Mouse (Mus musculus) midbrain, embryonic 15.5 days (tissue): ENCODE data around the gene Lrrc9. TPM values are rescaled to one million over a fixed set of nuclear protein-coding genes. Genes with fewer than 3 reads are reported as not detected.

Source experiments
- ATAC-seq: fragments of 200-750 bp; cut with Nextera tagmentation; replicated peaks from 2 replicates; pipeline ENCODE4 v1.8.0; 2017; ENCODE audit warnings: moderate TSS enrichment
- H3K27ac ChIP-seq: fragments of 300-500 bp; sonication (generic); 2 replicates; pipeline ENCODE4 v1.5.1; 2015; ENCODE audit warnings: mild to moderate bottlenecking, inconsistent platforms
- H3K27me3 ChIP-seq: fragments of 300-500 bp; sonication (generic); replicated peaks from 2 replicates; pipeline ENCODE4 v1.6.1; 2015; ENCODE audit warnings: inconsistent platforms
- H3K36me3 ChIP-seq: fragments of 300-500 bp; sonication (generic); replicated peaks from 2 replicates; pipeline ENCODE4 v1.6.1; 2015; ENCODE audit warnings: inconsistent platforms
- H3K4me1 ChIP-seq: fragments of 300-500 bp; sonication (generic); 2 replicates; pipeline ENCODE4 v1.6.1; 2015; ENCODE audit warnings: inconsistent platforms
- H3K4me2 ChIP-seq: fragments of 300-500 bp; sonication (generic); 2 replicates; pipeline ENCODE4 v1.6.1; 2015; ENCODE audit warnings: inconsistent platforms, mild to moderate bottlenecking, moderate library complexity
- H3K4me3 ChIP-seq: fragments of 300-500 bp; sonication (generic); 2 replicates; pipeline ENCODE4 v1.5.1; 2015; ENCODE audit warnings: mild to moderate bottlenecking, inconsistent platforms
- H3K9ac ChIP-seq: fragments of 300-500 bp; sonication (generic); 2 replicates; pipeline ENCODE4 v1.6.1; 2015; ENCODE audit warnings: mild to moderate bottlenecking, inconsistent platforms
- H3K9me3 ChIP-seq: fragments of 300-500 bp; sonication (generic); 2 replicates; pipeline ENCODE4 v1.6.1; 2016; ENCODE audit warnings: inconsistent platforms
- WGBS: fragments of 180-500 bp; shearing (Covaris S2); methylation state at CpG from one replicate; pipeline ENCODE4 v1.1.7; 2015; ENCODE audit warnings: mixed read lengths; 5-methylcytosine and 5-hydroxymethylcytosine counted together
- polyA plus RNA-seq: library from polyadenylated mRNA; unstranded; fragments of >200 nt; fragmentation: Nextera tagmentation; extraction: Ambion mirVana; gene quantifications from 2 replicates; pipeline ENCODE4 v1.2.1, GENCODE M21; 2015

The Lrrc9 gene
- 4.0 and 4.3 TPM in 2 replicates for polyA plus RNA-seq

DNA sequence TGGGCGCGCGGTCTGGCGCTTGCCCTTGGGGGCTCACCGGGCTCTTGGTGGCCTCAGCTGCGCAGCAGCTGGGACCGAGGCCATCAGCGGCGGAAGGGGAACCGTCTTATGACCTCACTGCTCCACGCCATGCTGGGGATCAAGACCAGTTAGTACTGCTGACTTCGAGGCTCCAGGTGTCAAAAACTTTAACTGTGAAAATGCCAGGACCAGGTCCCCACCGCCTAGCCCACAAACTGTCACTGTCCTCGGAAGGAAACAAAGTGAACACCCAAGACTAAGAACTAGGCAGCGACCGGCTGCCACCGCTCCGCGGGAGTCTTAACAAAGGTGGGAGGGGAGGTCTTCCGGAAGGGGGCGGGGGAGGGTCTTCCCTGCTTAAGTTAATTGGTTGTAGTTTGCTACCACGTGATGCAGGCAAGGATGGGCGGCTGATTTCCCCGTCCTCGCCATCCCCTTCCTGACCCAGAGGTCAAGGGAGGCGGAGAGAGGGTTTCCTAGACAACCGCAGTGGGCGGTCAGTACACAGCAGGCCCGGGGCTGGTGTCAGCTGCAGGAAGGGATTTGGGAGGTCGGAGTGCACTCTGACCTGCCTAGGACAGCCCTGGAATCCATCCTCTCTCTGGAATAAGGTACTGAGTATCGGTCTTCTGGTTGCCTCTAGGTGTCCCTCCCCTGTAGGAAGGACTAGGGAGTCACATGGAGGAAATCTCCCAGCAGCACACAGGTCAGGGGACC, at the start of gene Lrrc9:
Gene Lrrc9, plus strand, starts transcription at position 28 of the 738 bp plus-strand sequence.
- H3K9me3 ChIP-seq: no peaks in the 10 kb centered on the region
- H3K4me1 ChIP-seq: peaks cover 22% of the 10 kb centered on the region
- peak within 1 kb of the TSS; percentile 42; the same call in 1 of the 2 replicates for H3K27ac ChIP-seq
- peak; percentile 82 for ATAC-seq
- under 1% methylated on average over 31 of the region's 31 CpGs for WGBS
- no peaks in the 10 kb centered on the region for H3K36me3 ChIP-seq
- H3K27me3 ChIP-seq: no peaks in the 10 kb centered on the region
- H3K4me3 ChIP-seq: peak within 1 kb of the TSS; percentile 47
- peak within 1 kb of the TSS; percentile 31 for H3K9ac ChIP-seq
- peak within 1 kb of the TSS; percentile 84 for H3K4me2 ChIP-seq

GRCm38 (mm10) chr12:72393046-72393805, 48.4 kb upstream of the Lrrc9 start:
- no peak overlapping the region for H3K9ac ChIP-seq

DNA sequence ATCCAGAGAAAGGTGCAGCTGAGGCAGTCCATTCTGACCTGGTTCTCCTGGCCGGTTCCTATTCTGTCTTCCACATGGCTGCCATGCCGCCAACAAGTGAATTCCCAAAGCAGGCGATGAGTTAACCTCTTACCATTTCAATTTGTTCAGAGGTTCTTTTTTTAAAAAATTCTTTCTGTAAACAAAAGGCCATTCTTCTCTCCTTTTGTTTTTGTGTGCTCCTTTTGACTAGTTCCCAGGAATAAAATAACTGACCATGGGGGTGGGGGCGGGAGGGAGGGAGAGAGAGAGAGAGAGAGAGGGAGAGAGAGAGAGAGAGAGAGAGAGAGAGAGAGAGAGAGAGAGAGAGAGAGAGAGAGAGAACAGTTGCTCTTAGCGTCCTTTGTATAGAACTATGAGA, 36.6 kb upstream of the Lrrc9 start:
- no peak overlapping the region for H3K4me2 ChIP-seq
- no peaks in the 10 kb centered on the region for H3K36me3 ChIP-seq
- WGBS: 24% methylated on average over 4 of the region's 5 CpGs

More at GRCm38 (mm10) chr12:72393046-72393805, 48.4 kb upstream of the Lrrc9 start:
- H3K36me3 ChIP-seq: no peaks in the 10 kb centered on the region
- no peaks in the 10 kb centered on the region for H3K27me3 ChIP-seq
- H3K4me2 ChIP-seq: no peak overlapping the region
- no peak overlapping the region for H3K27ac ChIP-seq
- WGBS: 58% methylated on average over 13 of the region's 13 CpGs
- no peak overlapping the region for H3K4me3 ChIP-seq
- H3K9me3 ChIP-seq: no peaks in the 10 kb centered on the region
- no peak for ATAC-seq
- peaks cover 7% of the 10 kb centered on the region; the same call in 1 of the 2 replicates for H3K4me1 ChIP-seq

GRCm38 (mm10) chr12:72407146-72407545, 34.5 kb upstream of the Lrrc9 start:
- H3K27ac ChIP-seq: peak overlapping the region; percentile 91; the same call in 1 of the 2 replicates
- H3K27me3 ChIP-seq: no peaks in the 10 kb centered on the region
- peak overlapping the region; percentile 86 for H3K4me3 ChIP-seq
- ATAC-seq: peak; percentile 40; the same call in 1 of the 2 replicates
- whole genome bisulfite sequencing: 9% methylated on average over 11 of the region's 11 CpGs
- peak overlapping the region; percentile 86 for H3K9ac ChIP-seq
- peaks cover 19% of the 10 kb centered on the region for H3K4me1 ChIP-seq
- H3K4me2 ChIP-seq: peak overlapping the region; percentile 70
- H3K9me3 ChIP-seq: no peaks in the 10 kb centered on the region
- H3K36me3 ChIP-seq: no peaks in the 10 kb centered on the region

More for the DNA sequence above, 36.6 kb upstream of the Lrrc9 start:
- no peaks in the 10 kb centered on the region for H3K27me3 ChIP-seq
- ATAC-seq: no peak
- H3K4me1 ChIP-seq: peaks cover 19% of the 10 kb centered on the region
- no peak overlapping the region for H3K4me3 ChIP-seq
- H3K27ac ChIP-seq: no peak overlapping the region
- H3K9me3 ChIP-seq: no peaks in the 10 kb centered on the region
- H3K9ac ChIP-seq: no peak overlapping the region

DNA sequence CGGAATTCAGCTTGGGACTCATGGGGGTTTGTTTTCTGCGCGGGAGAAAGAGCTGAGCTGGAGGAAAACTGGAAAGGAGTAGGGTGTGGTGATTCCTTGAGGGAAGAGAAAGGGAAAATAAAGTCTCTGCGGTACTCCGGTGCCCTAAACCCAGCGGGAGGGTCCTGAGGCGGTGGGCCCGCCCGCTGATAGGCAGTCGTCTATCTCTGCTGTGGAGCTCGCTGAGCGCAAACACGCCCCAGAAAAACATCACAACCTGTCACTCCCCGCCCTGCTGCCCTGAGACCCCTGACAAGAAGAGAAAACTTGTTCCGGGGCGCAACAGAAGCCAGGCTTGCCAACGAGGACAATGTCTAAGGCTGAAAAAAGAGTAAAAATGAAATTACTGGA, 34.0 kb upstream of the Lrrc9 start:
- H3K4me1 ChIP-seq: peaks cover 19% of the 10 kb centered on the region
- H3K9ac ChIP-seq: peak overlapping the region; percentile 86
- H3K36me3 ChIP-seq: no peaks in the 10 kb centered on the region
- H3K27ac ChIP-seq: peak overlapping the region; percentile 91
- H3K4me2 ChIP-seq: peak overlapping the region; percentile 70
- no peaks in the 10 kb centered on the region for H3K27me3 ChIP-seq
- ATAC-seq: peak; percentile 58
- peak overlapping the region; percentile 86 for H3K4me3 ChIP-seq
- WGBS: under 1% methylated on average over 17 of the region's 17 CpGs
- H3K9me3 ChIP-seq: no peaks in the 10 kb centered on the region

- Histone ChIP-seq H3K9ac (peak overlapping the region; percentile 86), H3K4me1 (peaks cover 19% of the 10 kb centered on the region), H3K9me3 (no peaks in the 10 kb centered on the region), H3K4me2 (peak overlapping the region; percentile 70), H3K27me3 (no peaks in the 10 kb centered on the region), H3K4me3 (peak overlapping the region; percentile 86), H3K27ac (peak overlapping the region; percentile 91), H3K36me3 (no peaks in the 10 kb centered on the region)
- peak; percentile 89 for ATAC-seq
- under 1% methylated on average over 63 of the region's 63 CpGs for WGBS
Observed at GRCm38 (mm10) chr12:72408111-72408891, 33.4 kb upstream of the Lrrc9 start.

DNA sequence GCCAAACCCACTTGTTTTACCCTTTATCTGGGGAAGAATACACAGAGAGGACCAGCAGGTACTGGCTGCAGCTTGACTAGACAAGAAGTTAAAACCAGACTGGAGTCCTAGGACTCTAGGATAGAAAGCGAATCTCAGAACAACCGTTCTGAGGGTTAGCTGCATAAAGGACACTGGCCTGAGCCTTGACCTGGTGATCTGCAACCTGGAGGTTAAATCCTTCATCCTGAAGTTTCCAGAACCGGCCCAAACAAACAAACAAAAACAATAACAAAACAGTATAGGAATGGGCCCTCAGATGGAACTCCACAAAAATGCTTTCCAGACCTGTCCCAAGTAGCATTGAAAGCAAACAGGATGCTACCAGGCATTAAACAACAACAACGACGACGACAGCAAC, 32.7 kb upstream of the Lrrc9 start, which contains the start of gene Rtn1:
Gene Rtn1, minus strand, starts transcription at position 101 of the 400 bp plus-strand sequence.
- Histone ChIP-seq H3K27ac (peak within 1 kb of the TSS; percentile 91), H3K9ac (peak within 1 kb of the TSS; percentile 86), H3K4me1 (peaks cover 19% of the 10 kb centered on the region), H3K36me3 (no peaks in the 10 kb centered on the region), H3K4me2 (peak within 1 kb of the TSS; percentile 70), H3K27me3 (no peaks in the 10 kb centered on the region), H3K9me3 (no peaks in the 10 kb centered on the region), H3K4me3 (peak within 1 kb of the TSS; percentile 86)
- 30% methylated on average over 6 of the region's 6 CpGs for WGBS
- no peak for ATAC-seq

DNA sequence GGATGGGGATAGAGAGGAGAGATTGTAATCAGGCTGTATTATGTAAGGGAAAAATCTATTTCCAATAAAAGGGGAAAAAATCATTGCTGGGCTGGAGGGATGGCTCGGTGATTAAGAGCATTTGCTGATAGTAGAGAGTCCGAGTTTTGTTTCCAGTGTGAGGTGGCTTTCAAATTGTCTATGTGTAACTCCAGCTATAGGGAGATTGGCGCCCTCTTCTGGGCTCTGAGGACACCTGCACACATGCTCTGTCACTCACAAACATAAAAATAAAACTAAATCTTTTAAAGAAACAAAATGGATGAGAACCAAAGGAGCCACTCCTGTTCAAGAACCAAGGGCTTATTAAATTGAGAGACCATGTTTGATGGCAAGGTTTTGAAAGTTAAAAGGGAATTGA, 23.9 kb upstream of the Lrrc9 start:
- H3K27me3 ChIP-seq: no peaks in the 10 kb centered on the region
- 33% methylated on average over 3 of the region's 3 CpGs for WGBS
- no peaks in the 10 kb centered on the region for H3K36me3 ChIP-seq
- no peak overlapping the region for H3K4me3 ChIP-seq
- no peak overlapping the region for H3K4me2 ChIP-seq
- H3K27ac ChIP-seq: no peak overlapping the region
- no peaks in the 10 kb centered on the region for H3K9me3 ChIP-seq
- no peak overlapping the region for H3K9ac ChIP-seq
- no peaks in the 10 kb centered on the region for H3K4me1 ChIP-seq
- no peak for ATAC-seq

- Histone ChIP-seq H3K9me3 (no peaks in the 10 kb centered on the region), H3K4me2 (no peak overlapping the region), H3K4me1 (no peaks in the 10 kb centered on the region), H3K36me3 (no peaks in the 10 kb centered on the region), H3K27me3 (no peaks in the 10 kb centered on the region), H3K9ac (no peak overlapping the region), H3K4me3 (no peak overlapping the region), H3K27ac (no peak overlapping the region)
- ATAC-seq: no peak
- WGBS: 52% methylated on average over 4 of the region's 4 CpGs
Observed at GRCm38 (mm10) chr12:72422681-72423080, 19.0 kb upstream of the Lrrc9 start.

- Histone ChIP-seq H3K9me3 (no peaks in the 10 kb centered on the region), H3K27ac (no peak overlapping the region), H3K4me1 (no peaks in the 10 kb centered on the region), H3K4me3 (no peak overlapping the region), H3K27me3 (no peaks in the 10 kb centered on the region), H3K36me3 (no peaks in the 10 kb centered on the region), H3K9ac (no peak overlapping the region), H3K4me2 (peak overlapping the region; percentile 42)
- ATAC-seq: peak; percentile 78
- WGBS: 20% methylated on average over 11 of the region's 11 CpGs
Observed at GRCm38 (mm10) chr12:72427722-72428126, 13.9 kb upstream of the Lrrc9 start.

GRCm38 (mm10) chr12:72432209-72432608, 9.5 kb upstream of the Lrrc9 start:
- no peaks in the 10 kb centered on the region for H3K27me3 ChIP-seq
- H3K9ac ChIP-seq: no peak overlapping the region
- H3K9me3 ChIP-seq: no peaks in the 10 kb centered on the region
- H3K27ac ChIP-seq: no peak overlapping the region
- no peak overlapping the region for H3K4me3 ChIP-seq
- no peaks in the 10 kb centered on the region for H3K36me3 ChIP-seq
- H3K4me2 ChIP-seq: no peak overlapping the region
- 83% methylated on average over 4 of the region's 4 CpGs for WGBS
- ATAC-seq: no peak
- peaks cover under 1% of the 10 kb centered on the region for H3K4me1 ChIP-seq
